Mouse (Mus musculus): Measurements from ENCODE around the gene Pcsk4.

Pcsk4 gene

GRCm38 (mm10) chr10:80329273-80330081 lies at the start of gene Pcsk4, which contains the start of gene Reep6:
Gene Pcsk4 (minus strand): TSS chr10:80329498.
Gene Reep6 (plus strand): TSS chr10:80329953.
- DNase-seq = peak; percentile 99

- no peak for DNase-seq
Measured at GRCm38 (mm10) chr10:80377716-80378115, 48.4 kb upstream of the Pcsk4 start.

GRCm38 (mm10) chr10:80376160-80376559 lies 46.9 kb upstream of the Pcsk4 start:
- peak; percentile 86 for DNase-seq

DNA sequence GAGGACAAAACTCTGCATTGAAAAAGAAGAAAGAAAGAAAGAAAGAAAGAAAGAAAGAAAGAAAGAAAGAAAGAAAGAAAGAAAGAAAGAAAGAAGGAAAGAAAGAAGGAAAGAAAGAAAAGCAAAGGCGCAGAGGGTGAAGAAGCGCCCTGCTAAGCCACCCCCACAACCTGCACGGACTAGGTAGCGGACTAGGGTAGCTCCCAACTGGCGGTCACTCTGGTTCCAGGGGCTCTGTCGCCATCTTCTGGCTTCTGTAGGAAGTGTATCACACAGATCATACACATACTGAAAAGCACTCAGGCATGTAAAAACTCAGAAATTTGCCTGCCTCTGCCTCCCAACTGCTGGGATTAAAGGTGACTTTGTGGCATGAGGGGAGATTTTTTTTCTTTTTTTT lies 44.8 kb upstream of the Pcsk4 start:
- peak; percentile 81 for DNase-seq

GRCm38 (mm10) chr10:80372706-80373105 lies 43.4 kb upstream of the Pcsk4 start:
- DNase-seq = no peak

DNA sequence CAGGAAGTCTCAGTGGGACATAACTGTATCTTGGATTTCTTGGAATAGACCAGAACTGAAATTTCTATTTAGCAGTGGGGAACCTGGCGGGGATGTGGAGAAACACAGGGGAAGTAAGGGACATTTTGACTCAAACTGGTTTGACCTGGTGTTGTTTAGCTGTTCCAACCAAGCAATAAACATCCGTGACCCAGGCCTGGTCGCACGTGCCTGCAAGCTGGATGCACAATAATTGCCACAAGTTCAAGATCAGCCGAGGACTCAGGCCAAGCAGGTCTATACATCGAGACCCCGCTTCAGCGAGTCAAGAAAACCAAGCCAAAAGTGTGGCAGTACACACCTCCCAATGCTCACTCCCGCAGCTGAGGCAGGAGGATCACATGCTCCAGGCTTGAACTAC lies 42.7 kb upstream of the Pcsk4 start:
- DNase-seq = no peak

- peak; percentile 78 for DNase-seq
Measured at GRCm38 (mm10) chr10:80371411-80371966, 42.2 kb upstream of the Pcsk4 start.

DNA sequence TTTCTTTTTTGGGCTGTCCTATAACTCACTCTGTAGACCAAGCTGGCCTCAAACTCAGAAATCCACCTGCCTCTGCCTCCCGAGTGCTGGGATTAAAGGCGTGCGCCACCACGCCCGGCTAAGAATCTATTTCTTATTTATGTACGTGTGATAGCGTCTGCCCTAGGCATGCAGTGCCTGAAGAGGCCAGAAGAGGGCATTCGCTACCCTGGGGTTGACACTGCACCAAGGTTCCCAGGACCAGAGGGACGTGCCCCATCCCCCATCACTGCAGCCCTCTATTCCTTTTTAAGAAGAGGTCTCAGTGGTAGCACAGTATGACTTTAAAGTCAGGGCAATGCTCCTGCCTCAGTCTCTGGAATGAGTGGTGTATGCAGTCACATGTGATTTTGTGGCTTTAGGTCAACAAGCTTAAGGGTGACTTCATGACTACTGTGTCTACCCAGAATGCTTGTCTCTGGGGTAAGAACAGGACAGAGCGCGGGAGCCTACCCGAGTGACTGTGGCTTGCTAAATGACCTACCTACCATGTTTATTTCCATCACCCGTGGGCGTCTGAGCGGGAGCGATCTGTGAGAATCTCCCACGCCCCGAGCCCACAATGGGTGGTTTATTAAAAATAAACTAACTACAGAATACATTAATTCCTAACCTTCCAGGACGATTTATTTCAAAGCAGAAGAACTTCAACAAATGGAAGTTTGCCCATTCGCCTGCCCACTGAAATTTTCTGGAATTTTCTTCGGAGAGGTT lies 40.9 kb upstream of the Pcsk4 start:
- no peak for DNase-seq

DNA sequence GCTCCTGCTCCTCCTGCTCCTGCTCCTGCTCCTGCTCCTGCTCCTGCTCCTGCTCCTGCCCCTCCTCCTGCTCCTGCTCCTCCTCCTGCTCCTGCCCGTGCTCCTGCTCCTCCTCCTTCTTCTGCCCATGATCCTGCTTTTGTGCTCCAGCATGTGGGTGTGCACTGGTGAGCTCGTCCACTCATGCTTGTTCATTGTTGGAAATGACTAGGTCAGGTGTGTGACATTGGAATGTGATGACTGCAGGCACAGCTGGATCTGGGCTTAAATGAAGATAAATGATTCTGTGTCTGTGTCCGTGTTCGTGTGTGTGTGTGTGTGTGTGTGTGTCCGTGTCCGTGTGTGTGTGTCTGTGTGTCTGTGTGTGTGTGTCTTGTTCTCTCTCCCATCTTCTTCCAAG lies 39.1 kb upstream of the Pcsk4 start:
- no peak for DNase-seq

DNA sequence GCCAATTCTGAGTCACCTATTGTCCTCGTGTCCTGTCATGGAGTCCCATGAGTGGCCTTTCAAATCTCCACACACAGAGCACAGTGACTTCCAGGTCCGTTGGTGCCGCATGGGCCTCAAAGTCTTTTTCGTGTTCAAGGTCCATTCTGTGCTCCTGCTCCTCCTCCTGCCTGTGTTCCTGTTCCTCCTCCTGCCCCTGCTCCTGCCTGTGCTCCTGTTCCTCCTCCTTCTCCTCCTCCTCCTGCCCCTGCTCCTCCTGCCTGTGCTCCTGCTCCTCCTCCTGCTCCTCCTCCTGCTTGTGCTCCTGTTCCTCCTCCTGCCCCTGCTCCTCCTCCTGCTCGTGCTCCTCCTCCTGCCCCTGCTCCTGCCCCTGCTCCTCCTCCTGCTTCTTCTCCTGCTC lies 38.7 kb upstream of the Pcsk4 start:
- no peak for DNase-seq

GRCm38 (mm10) chr10:80365736-80366135 lies 36.4 kb upstream of the Pcsk4 start:
- no peak for DNase-seq

GRCm38 (mm10) chr10:80363734-80364133 lies 34.4 kb upstream of the Pcsk4 start:
- DNase-seq = no peak

DNA sequence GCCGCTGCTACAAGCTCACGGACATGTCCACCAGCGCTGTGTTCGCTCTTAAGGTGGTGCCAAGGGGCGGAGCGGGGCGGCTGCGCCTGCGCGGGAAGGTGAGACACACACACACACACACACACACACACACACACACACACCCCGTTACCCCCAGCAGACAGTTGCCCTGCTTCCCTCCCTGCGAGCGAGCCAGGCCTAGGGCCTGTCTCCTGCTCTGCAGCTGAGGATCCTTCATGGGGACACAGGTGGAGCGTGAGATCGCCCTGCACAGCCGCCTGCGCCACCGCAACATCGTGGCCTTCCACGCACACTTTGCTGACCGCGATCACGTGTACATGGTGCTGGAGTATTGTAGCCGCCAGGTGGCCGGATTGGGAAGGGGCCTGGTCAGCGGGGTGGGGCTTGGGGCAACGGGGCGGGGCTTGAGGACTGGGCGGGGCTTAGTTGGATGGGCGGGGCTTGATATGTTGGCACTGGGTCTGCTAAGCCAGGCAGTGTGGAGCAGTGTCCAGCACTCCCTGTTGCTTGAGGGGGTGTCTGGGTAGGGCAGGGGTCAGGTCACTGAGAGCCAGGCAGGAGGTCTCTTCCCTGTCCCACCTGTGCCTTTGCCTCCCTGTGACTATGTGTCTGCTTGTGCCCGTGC lies 28.8 kb upstream of the Pcsk4 start:
- DNase-seq = peak; percentile 87

DNA sequence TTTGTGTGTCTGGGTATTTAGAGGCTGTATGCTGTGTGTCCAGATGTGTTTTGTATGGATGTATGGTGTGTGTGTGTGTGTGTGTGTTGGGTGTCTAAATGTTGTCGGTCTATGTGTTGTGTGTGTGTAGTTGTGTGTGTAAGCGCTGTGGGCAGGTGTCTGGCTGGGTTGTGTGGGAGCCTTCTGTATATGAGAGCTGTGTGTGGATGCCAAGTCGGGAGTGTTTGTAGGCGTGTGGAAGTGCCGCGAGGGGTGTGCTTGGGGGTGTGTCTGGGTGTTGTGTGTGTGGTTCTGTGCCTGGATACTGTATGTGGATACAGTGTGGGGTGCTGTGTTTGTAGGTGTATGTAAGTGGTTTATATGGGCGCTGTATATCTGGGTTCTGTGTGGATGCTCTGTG lies 28.0 kb upstream of the Pcsk4 start:
- peak; percentile 67 for DNase-seq

- no peak for DNase-seq
Measured at GRCm38 (mm10) chr10:80356737-80357136, 27.4 kb upstream of the Pcsk4 start.

DNA sequence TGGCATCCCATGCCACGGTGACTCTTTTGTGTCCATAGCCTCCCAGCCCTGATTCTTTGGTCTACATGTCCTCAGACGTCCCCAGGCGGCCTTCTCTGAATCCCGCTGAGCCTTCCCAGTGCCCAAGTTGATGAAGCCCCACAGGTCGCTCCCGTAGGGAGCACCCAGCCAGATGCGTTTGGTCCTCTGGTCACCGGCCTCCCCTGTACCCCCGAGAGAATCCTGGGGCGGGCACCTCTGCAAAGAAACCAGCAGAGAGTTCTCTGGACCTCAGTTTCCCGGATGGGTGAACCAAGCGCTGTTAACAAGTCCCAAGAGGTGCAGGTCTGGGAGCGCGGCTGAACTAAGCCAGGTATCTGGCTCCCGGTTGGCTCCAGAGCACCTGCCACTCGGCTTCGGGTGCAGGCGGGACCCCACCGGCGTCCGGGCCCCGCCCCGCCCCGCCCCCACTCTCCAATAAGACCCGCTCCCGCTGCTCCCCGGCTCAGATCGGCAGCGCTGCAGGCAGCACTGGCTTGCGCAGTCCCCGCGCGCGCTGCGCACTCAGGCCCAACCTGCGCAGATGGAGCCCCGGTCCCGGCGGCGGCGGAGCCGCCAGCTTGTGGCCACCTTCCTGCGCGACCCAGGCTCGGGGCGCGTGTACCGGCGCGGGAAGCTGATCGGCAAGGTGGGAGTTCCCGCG lies 26.8 kb upstream of the Pcsk4 start, which contains the start of gene Plk5:
Gene Plk5, plus strand, starts transcription at position 459 of the 682 bp plus-strand sequence.
- DNase-seq = peak; percentile 84

DNA sequence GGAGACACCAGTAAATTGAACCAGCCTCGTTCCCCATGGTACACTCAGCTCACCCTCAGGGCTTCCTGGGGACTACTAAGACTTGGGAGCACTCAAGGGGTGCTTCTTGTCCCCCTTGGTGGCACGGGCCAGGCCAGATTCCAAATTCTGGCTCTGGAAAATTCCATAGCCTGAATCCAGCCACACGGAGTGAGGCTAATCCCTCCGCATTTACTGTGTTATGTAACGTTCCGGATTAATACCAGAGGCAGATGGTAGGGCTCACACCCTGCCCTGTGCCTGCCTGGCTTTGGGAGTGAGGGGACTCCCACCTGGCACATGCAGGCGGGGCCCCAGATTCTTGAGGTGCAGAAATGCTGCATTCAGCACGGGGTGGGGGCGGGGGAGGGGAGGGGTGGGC lies 26.1 kb upstream of the Pcsk4 start:
- peak; percentile 88 for DNase-seq

- no peak for DNase-seq
Measured at GRCm38 (mm10) chr10:80352727-80353126, 23.4 kb upstream of the Pcsk4 start.

- DNase-seq = peak; percentile 42
Measured at GRCm38 (mm10) chr10:80351896-80352295, 22.6 kb upstream of the Pcsk4 start.

- peak; percentile 78 for DNase-seq
Measured at GRCm38 (mm10) chr10:80350292-80350691, 21.0 kb upstream of the Pcsk4 start.

- peak; percentile 66 for DNase-seq
Measured at GRCm38 (mm10) chr10:80348981-80349380, 19.7 kb upstream of the Pcsk4 start.

DNA sequence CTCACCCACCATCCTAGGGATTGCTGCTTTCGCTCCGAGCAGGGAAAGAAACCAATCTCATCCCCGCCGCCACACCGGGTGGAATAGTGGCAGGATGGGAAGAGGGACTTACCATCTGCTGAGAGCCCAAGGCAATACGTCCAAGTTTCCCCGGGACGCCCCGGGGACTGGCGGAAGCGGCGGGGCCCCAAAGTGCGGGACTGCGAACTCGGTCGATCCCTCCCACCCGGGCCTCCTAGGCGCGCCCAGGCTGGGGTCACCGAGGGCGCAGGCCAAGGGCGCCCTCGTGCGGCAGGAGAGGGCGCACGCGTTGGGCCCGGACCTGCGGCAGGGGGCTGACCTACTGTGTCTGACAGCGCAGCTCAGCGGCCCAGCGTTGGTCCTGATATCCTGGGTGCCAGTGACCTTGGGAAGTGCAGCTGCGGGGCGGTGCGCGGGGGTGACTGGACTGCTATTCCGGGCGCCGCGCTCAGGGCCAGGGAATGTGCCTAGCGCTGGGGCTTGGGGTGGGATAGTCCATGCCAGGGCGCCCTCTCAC lies 19.0 kb upstream of the Pcsk4 start, which contains the start of gene Adamtsl5:
Gene Adamtsl5, minus strand, starts transcription at position 169 of the 538 bp plus-strand sequence.
- peak; percentile 64 for DNase-seq

Data from cerebellum, adult 11-12 months (tissue).